Comparison of ENCODE assay signal across 8 mouse cellular contexts in genomic region chrX:158971726-158972125, GRCm38 (mm10).
DNase-seq lines count a peak whose midpoint lies in the region; ATAC-seq and TF ChIP-seq lines count a peak whose summit lies in the region.

No protein-coding gene starts in this region.

- TF ChIP-seq CTCF in thymus, adult 2 months (IDR thresholded peaks at IDR 0.05; ENCODE audit: borderline replicate concordance, control insufficient read depth, extremely low read depth, insufficient read depth, low read length, poor library complexity): no peak

- no peak overlapping the region for H3K27ac ChIP-seq in thymus, adult 2 months (ENCODE audit: control insufficient read depth, insufficient read depth, low read length)

- TF ChIP-seq POLR2A in thymus, adult 2 months (IDR thresholded peaks at IDR 0.05; ENCODE audit: control insufficient read depth, extremely low read depth, insufficient read depth, low read length, poor library complexity): no peak

- H3K36me3 ChIP-seq in thymus, adult 2 months (ENCODE audit: control insufficient read depth, insufficient read depth, low read length): no peaks in the 10 kb centered on the region

- peak; percentile 5 for DNase-seq in gastrocnemius, postnatal 10 days
- no peak for DNase-seq in gastrocnemius, adult 8-10 months (ENCODE audit: low spot score in 2 of 2)
- peak; percentile 2 for DNase-seq in thymus, postnatal 14 days
- DNase-seq in thymus, adult 2 months: no peak
- DNase-seq in induced T-regulatory cell, adult 2 months (ENCODE audit: low read depth): peak; percentile 5
- DNase-seq in Muller cell, postnatal 12 days (ENCODE audit: inconsistent ontology term): no peak
- DNase-seq in gastrocnemius, postnatal 25 days: no peak

- no peaks in the 10 kb centered on the region for H3K27me3 ChIP-seq in thymus, adult 2 months (ENCODE audit: control insufficient read depth, insufficient read depth, low read length)

- ATAC-seq in megakaryocyte, adult 5-6 weeks (ENCODE audit: poor library complexity, severe bottlenecking): no peak

- H3K4me1 ChIP-seq in thymus, adult 2 months (replicated peaks; ENCODE audit: control insufficient read depth, insufficient read depth, low read length): no peaks in the 10 kb centered on the region

- 45% methylated on average over 5 of the region's 5 CpGs for WGBS in thymus, adult 2 months

- H3K4me3 ChIP-seq in thymus, adult 2 months (ENCODE audit: control insufficient read depth, insufficient read depth, low read length): no peak overlapping the region

Comparison
In these comparisons a context has a peak if more than half of its experiments do, and no peak if none do; other contexts are left out.
1. DNase-seq: peak in gastrocnemius, postnatal 10 days (single experiment), thymus, postnatal 14 days (single experiment) and induced T-regulatory cell, adult 2 months (single experiment); none in gastrocnemius, adult 8-10 months (0 of 2), thymus, adult 2 months (single experiment), Muller cell, postnatal 12 days (single experiment) and gastrocnemius, postnatal 25 days (single experiment).